Comparison of ENCODE assay signal across 20 mouse cellular contexts in genomic region chr4:138293949-138294550, GRCm38 (mm10). TPM values are rescaled to one million over a fixed set of nuclear protein-coding genes. Genes with fewer than 3 reads are reported as not detected.
DNase-seq lines count a peak whose midpoint lies in the region; ATAC-seq and TF ChIP-seq lines count a peak whose summit lies in the region.
"Had no signal": no experiment of that assay in that cellular context is flagged by ENCODE, and none has a peak within 500 bp of the region (broad histone marks: within the 10 kb centered on the region; RNA-seq: fewer than 3 reads in every experiment).

No protein-coding gene starts in this region.

- H3K4me3 ChIP-seq in embryonic facial prominence, embryonic 12.5 days, result no peak overlapping the region
- no peak overlapping the region for H3K4me3 ChIP-seq in embryonic facial prominence, embryonic 10.5 days
- no peak overlapping the region for H3K4me3 ChIP-seq in forebrain, embryonic 15.5 days
- no peak overlapping the region for H3K4me3 ChIP-seq in hindbrain, embryonic 15.5 days
- no peak overlapping the region for H3K4me3 ChIP-seq in midbrain, postnatal 0 days (ENCODE audit: low read depth, low read length)
- H3K4me3 ChIP-seq: erythroblast, embryonic 14.5 days; kidney, embryonic 15.5 days; liver, embryonic 12.5 days had no signal

- no peaks in the 10 kb centered on the region for H3K4me1 ChIP-seq in embryonic facial prominence, embryonic 12.5 days
- H3K4me1 ChIP-seq in embryonic facial prominence, embryonic 10.5 days, result no peaks in the 10 kb centered on the region; the same call in 1 of the 2 replicates
- H3K4me1 ChIP-seq in forebrain, embryonic 15.5 days, result peaks cover 6% of the 10 kb centered on the region; the same call in 1 of the 2 replicates
- peaks cover 12% of the 10 kb centered on the region for H3K4me1 ChIP-seq in hindbrain, embryonic 15.5 days (replicated peaks)
- H3K4me1 ChIP-seq in midbrain, postnatal 0 days (ENCODE audit: insufficient read depth, low read length), result no peaks in the 10 kb centered on the region

- no peak overlapping the region for H3K4me2 ChIP-seq in embryonic facial prominence, embryonic 12.5 days (replicated peaks)
- no peak overlapping the region for H3K4me2 ChIP-seq in forebrain, embryonic 15.5 days (replicated peaks)
- H3K4me2 ChIP-seq in hindbrain, embryonic 15.5 days, result peak overlapping the region; percentile 36
- H3K4me2 ChIP-seq in midbrain, postnatal 0 days (ENCODE audit: low read depth, low read length, poor library complexity, severe bottlenecking), result 0 out of 2 replicates have a peak overlapping the region, but pooled peaks have one; percentile 3
- H3K4me2 ChIP-seq: heart, embryonic 11.5 days; kidney, embryonic 15.5 days; liver, embryonic 12.5 days; lung, embryonic 14.5 days had no signal

- peak; percentile 15; the same call in 1 of the 2 replicates for ATAC-seq in embryonic facial prominence, embryonic 12.5 days (ENCODE audit: insufficient number of reproducible peaks, insufficient read depth, low FRiP score, low TSS enrichment)
- ATAC-seq in forebrain, embryonic 15.5 days (replicated peaks), result 0 out of 2 replicates have a peak, but pooled peaks have one; percentile 16
- peak; percentile 65 for ATAC-seq in hindbrain, embryonic 15.5 days (ENCODE audit: low FRiP score, low read depth)
- peak; percentile 45; the same call in 1 of the 2 replicates for ATAC-seq in midbrain, postnatal 0 days (ENCODE audit: low FRiP score)
- ATAC-seq: CD4-positive, CD25-positive, alpha-beta regulatory T cell, adult 4 months; liver, embryonic 12.5 days had no signal

- no peak overlapping the region for H3K27ac ChIP-seq in embryonic facial prominence, embryonic 12.5 days
- no peak overlapping the region for H3K27ac ChIP-seq in embryonic facial prominence, embryonic 10.5 days (replicated peaks)
- H3K27ac ChIP-seq in forebrain, embryonic 15.5 days (replicated peaks), result peak overlapping the region; percentile 73
- H3K27ac ChIP-seq in hindbrain, embryonic 15.5 days (replicated peaks), result peak overlapping the region; percentile 87
- peak overlapping the region; percentile 77 for H3K27ac ChIP-seq in midbrain, postnatal 0 days (ENCODE audit: low read depth, low read length)
- H3K27ac ChIP-seq: kidney, embryonic 15.5 days; liver, embryonic 12.5 days had no signal

- H3K36me3 ChIP-seq in embryonic facial prominence, embryonic 12.5 days, result no peaks in the 10 kb centered on the region
- H3K36me3 ChIP-seq in embryonic facial prominence, embryonic 10.5 days (replicated peaks), result no peaks in the 10 kb centered on the region
- H3K36me3 ChIP-seq in forebrain, embryonic 15.5 days, result no peaks in the 10 kb centered on the region
- H3K36me3 ChIP-seq in hindbrain, embryonic 15.5 days, result no peaks in the 10 kb centered on the region
- no peaks in the 10 kb centered on the region for H3K36me3 ChIP-seq in midbrain, postnatal 0 days (ENCODE audit: insufficient read depth, low read length)
- H3K36me3 ChIP-seq: G1E; kidney, embryonic 15.5 days; liver, embryonic 12.5 days had no signal

- no peaks in the 10 kb centered on the region for H3K9me3 ChIP-seq in embryonic facial prominence, embryonic 12.5 days
- H3K9me3 ChIP-seq in embryonic facial prominence, embryonic 10.5 days, result no peaks in the 10 kb centered on the region
- no peaks in the 10 kb centered on the region for H3K9me3 ChIP-seq in forebrain, embryonic 15.5 days
- H3K9me3 ChIP-seq in hindbrain, embryonic 15.5 days, result no peaks in the 10 kb centered on the region
- H3K9me3 ChIP-seq in midbrain, postnatal 0 days (ENCODE audit: low read length), result no peaks in the 10 kb centered on the region
- H3K9me3 ChIP-seq: G1E; kidney, embryonic 15.5 days; liver, embryonic 12.5 days had no signal

- WGBS in embryonic facial prominence, embryonic 12.5 days, result 80% methylated on average over 11 of the region's 14 CpGs
- 80% methylated on average over 11 of the region's 14 CpGs for WGBS in embryonic facial prominence, embryonic 10.5 days
- WGBS in forebrain, embryonic 15.5 days, result 73% methylated on average over 8 of the region's 14 CpGs
- WGBS in hindbrain, embryonic 15.5 days, result 53% methylated on average over 11 of the region's 14 CpGs
- 74% methylated on average over 7 of the region's 14 CpGs for WGBS in midbrain, postnatal 0 days

- H3K27me3 ChIP-seq in embryonic facial prominence, embryonic 12.5 days, result no peaks in the 10 kb centered on the region
- H3K27me3 ChIP-seq in embryonic facial prominence, embryonic 10.5 days (replicated peaks; ENCODE audit: low read depth, poor library complexity, severe bottlenecking), result no peaks in the 10 kb centered on the region
- H3K27me3 ChIP-seq in forebrain, embryonic 15.5 days, result no peaks in the 10 kb centered on the region
- H3K27me3 ChIP-seq in hindbrain, embryonic 15.5 days, result no peaks in the 10 kb centered on the region
- H3K27me3 ChIP-seq in midbrain, postnatal 0 days (ENCODE audit: insufficient read depth, low read length), result no peaks in the 10 kb centered on the region
- H3K27me3 ChIP-seq: kidney, embryonic 15.5 days had no signal

- no peak overlapping the region for H3K9ac ChIP-seq in embryonic facial prominence, embryonic 12.5 days
- no peak overlapping the region for H3K9ac ChIP-seq in forebrain, embryonic 15.5 days (replicated peaks)
- no peak overlapping the region for H3K9ac ChIP-seq in hindbrain, embryonic 15.5 days
- 0 out of 2 replicates have a peak overlapping the region, but pooled peaks have one; percentile 24 for H3K9ac ChIP-seq in midbrain, postnatal 0 days (replicated peaks; ENCODE audit: low read length, poor library complexity, severe bottlenecking)
- H3K9ac ChIP-seq: kidney, embryonic 15.5 days; liver, embryonic 12.5 days; lung, embryonic 14.5 days had no signal

- no peak for DNase-seq in embryonic facial prominence, embryonic 10.5 days (ENCODE audit: low spot score)
- DNase-seq in midbrain, postnatal 0 days (ENCODE audit: low spot score), result no peak
- DNase-seq in urinary bladder, postnatal 4 days (ENCODE audit: low spot score in 2 of 2), result no peak
- DNase-seq in right cerebral cortex, postnatal 10 days (ENCODE audit: low spot score in 2 of 2), result no peak
- no peak for DNase-seq in right cerebral cortex, postnatal 25 days
- DNase-seq: cerebellum, adult 11 months; cerebellum, postnatal 25 days; gastrocnemius, postnatal 36 days; heart, postnatal 14 days; layer of hippocampus, postnatal 36 days; lung, embryonic 14.5 days had no signal

- peak; percentile 23 for TF ChIP-seq CTCF in midbrain, postnatal 0 days (IDR thresholded peaks at IDR 0.05)

RNA-seq across cellular contexts. Expression of gene Ddost, which starts 10.5 kb away (rescaled TPM):
- 300 and 305 TPM in 2 replicates for polyA plus RNA-seq in embryonic facial prominence, embryonic 12.5 days (2016; fragmentation: Nextera tagmentation; extraction: Ambion mirVana)
- 273 and 284 TPM in 2 replicates for polyA plus RNA-seq in embryonic facial prominence, embryonic 10.5 days (2016; fragmentation: Nextera tagmentation; extraction: Ambion mirVana)
- polyA plus RNA-seq in forebrain, embryonic 15.5 days (2015; fragmentation: Nextera tagmentation; extraction: Ambion mirVana), result 178 and 183 TPM in 2 replicates
- polyA plus RNA-seq in hindbrain, embryonic 15.5 days (2015; fragmentation: Nextera tagmentation; extraction: Ambion mirVana), result 210 and 220 TPM in 2 replicates
- 203 and 215 TPM in 2 replicates for total RNA-seq in midbrain, postnatal 0 days (2014; rRNA removed)
- polyA plus RNA-seq in midbrain, postnatal 0 days (2015; fragmentation: Nextera tagmentation; extraction: Ambion mirVana), result 207 and 220 TPM in 2 replicates

RNA-seq across cellular contexts. Expression of gene Pink1, which starts 32.1 kb away (rescaled TPM):
- 54.9 and 59.1 TPM in 2 replicates for polyA plus RNA-seq in embryonic facial prominence, embryonic 12.5 days (2016; fragmentation: Nextera tagmentation; extraction: Ambion mirVana)
- 29.0 and 30.6 TPM in 2 replicates for polyA plus RNA-seq in embryonic facial prominence, embryonic 10.5 days (2016; fragmentation: Nextera tagmentation; extraction: Ambion mirVana)
- polyA plus RNA-seq in forebrain, embryonic 15.5 days (2015; fragmentation: Nextera tagmentation; extraction: Ambion mirVana), result 89.6 and 98.5 TPM in 2 replicates
- polyA plus RNA-seq in hindbrain, embryonic 15.5 days (2015; fragmentation: Nextera tagmentation; extraction: Ambion mirVana), result 105 and 111 TPM in 2 replicates
- 255 and 261 TPM in 2 replicates for total RNA-seq in midbrain, postnatal 0 days (2014; rRNA removed)
- polyA plus RNA-seq in midbrain, postnatal 0 days (2015; fragmentation: Nextera tagmentation; extraction: Ambion mirVana), result 149 and 150 TPM in 2 replicates

RNA-seq across cellular contexts. Expression of gene Kif17, which starts 43.8 kb away (rescaled TPM):
- polyA plus RNA-seq in embryonic facial prominence, embryonic 12.5 days (2016; fragmentation: Nextera tagmentation; extraction: Ambion mirVana), result 1.3 and 1.9 TPM in 2 replicates
- polyA plus RNA-seq in embryonic facial prominence, embryonic 10.5 days (2016; fragmentation: Nextera tagmentation; extraction: Ambion mirVana), result 0.59 and 0.62 TPM in 2 replicates
- polyA plus RNA-seq in forebrain, embryonic 15.5 days (2015; fragmentation: Nextera tagmentation; extraction: Ambion mirVana), result 1.4 and 1.6 TPM in 2 replicates
- 3.9 and 4.5 TPM in 2 replicates for polyA plus RNA-seq in hindbrain, embryonic 15.5 days (2015; fragmentation: Nextera tagmentation; extraction: Ambion mirVana)
- 3.3 and 5.0 TPM in 2 replicates for total RNA-seq in midbrain, postnatal 0 days (2014; rRNA removed)
- 6.0 and 6.3 TPM in 2 replicates for polyA plus RNA-seq in midbrain, postnatal 0 days (2015; fragmentation: Nextera tagmentation; extraction: Ambion mirVana)
- total RNA-seq: gastrocnemius, postnatal 36 days had no signal

RNA-seq across cellular contexts. Expression of gene Sh2d5, which starts 43.8 kb away (rescaled TPM):
- polyA plus RNA-seq in embryonic facial prominence, embryonic 12.5 days (2016; fragmentation: Nextera tagmentation; extraction: Ambion mirVana), result 1.1 and 1.2 TPM in 2 replicates
- 1.6 and 2.4 TPM in 2 replicates for polyA plus RNA-seq in embryonic facial prominence, embryonic 10.5 days (2016; fragmentation: Nextera tagmentation; extraction: Ambion mirVana)
- 5.9 and 6.8 TPM in 2 replicates for polyA plus RNA-seq in forebrain, embryonic 15.5 days (2015; fragmentation: Nextera tagmentation; extraction: Ambion mirVana)
- 16.5 and 20.3 TPM in 2 replicates for polyA plus RNA-seq in hindbrain, embryonic 15.5 days (2015; fragmentation: Nextera tagmentation; extraction: Ambion mirVana)
- total RNA-seq in midbrain, postnatal 0 days (2014; rRNA removed), result 23.8 and 29.8 TPM in 2 replicates
- polyA plus RNA-seq in midbrain, postnatal 0 days (2015; fragmentation: Nextera tagmentation; extraction: Ambion mirVana), result 18.4 and 19.2 TPM in 2 replicates

Comparison
In these comparisons a context has a peak if more than half of its experiments do, and no peak if none do; other contexts are left out.
1. ATAC-seq: peak in every context shown above with its lines; median percentile 65 in hindbrain, embryonic 15.5 days; 45 in midbrain, postnatal 0 days; 16 in forebrain, embryonic 15.5 days; 15 in embryonic facial prominence, embryonic 12.5 days.
2. H3K27ac ChIP-seq: peak in forebrain, embryonic 15.5 days (single experiment), hindbrain, embryonic 15.5 days (single experiment) and midbrain, postnatal 0 days (single experiment); none in embryonic facial prominence, embryonic 12.5 days (single experiment) and embryonic facial prominence, embryonic 10.5 days (single experiment).
3. H3K4me2 ChIP-seq: peak in hindbrain, embryonic 15.5 days (single experiment) and midbrain, postnatal 0 days (single experiment); none in embryonic facial prominence, embryonic 12.5 days (single experiment) and forebrain, embryonic 15.5 days (single experiment).